Mouse (Mus musculus): ENCODE results near the gene Usp12. TPM values are rescaled to one million over a fixed set of nuclear protein-coding genes. Genes with fewer than 3 reads are reported as not detected.

Gene Usp12
- polyA plus RNA-seq, 1 experiment from 2014 or later: 7.8 TPM

DNA sequence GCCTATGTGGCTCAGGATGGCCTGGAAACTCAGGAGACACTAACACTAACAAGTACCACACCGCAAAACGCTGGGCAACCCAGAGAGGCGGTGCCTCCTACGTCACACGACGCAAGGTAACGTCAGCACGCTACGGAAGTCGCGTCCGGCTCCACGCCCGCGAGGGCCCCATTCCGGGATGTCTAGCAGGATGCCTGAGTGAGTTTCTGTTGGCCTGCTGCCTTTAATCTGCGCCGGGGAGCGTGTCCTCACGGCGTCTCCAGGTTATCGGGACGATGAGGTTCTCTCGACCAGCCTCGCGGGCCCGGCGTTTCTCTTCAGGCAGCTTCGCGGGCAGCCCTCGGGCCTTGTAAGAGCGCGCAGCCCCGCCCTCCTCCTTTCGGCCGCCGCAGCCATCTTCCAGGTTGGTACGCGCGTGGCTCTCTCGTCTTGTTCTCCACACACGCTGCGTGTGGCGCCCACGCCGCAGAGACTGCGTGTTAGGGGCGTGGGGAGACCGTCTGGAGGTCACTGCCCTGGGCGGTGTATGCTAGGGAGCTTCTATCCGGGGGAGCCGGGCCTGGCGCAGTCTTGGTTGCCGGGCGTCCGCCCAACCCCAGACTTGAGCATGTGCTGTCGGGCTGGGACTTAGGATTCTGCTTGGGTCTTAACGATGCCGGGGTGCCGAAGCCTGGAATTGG is 38.1 kb upstream of the Usp12 start, which contains the start of gene Rpl21:
TSS of gene Rpl21 (plus strand) at position 122 of the 680 bp plus-strand sequence.
- Histone ChIP-seq H3K4me3 (replicated peaks) (peak within 1 kb of the TSS; percentile 95), H3K9ac (peak within 1 kb of the TSS; percentile 96), H3K9me3 (replicated peaks) (no peaks in the 10 kb centered on the region), H3K4me1 (replicated peaks) (peaks cover 56% of the 10 kb centered on the region), H3K36me3 (peaks cover 42% of the 10 kb centered on the region), H3K27ac (peak within 1 kb of the TSS; percentile 88), H3K4me2 (peak within 1 kb of the TSS; percentile 74), H3K27me3 (no peaks in the 10 kb centered on the region)
- peak; percentile 90 for DNase-seq
- WGBS (ENCODE audit: insufficient replicate concordance): under 1% methylated on average over 60 of the region's 60 CpGs
- ATAC-seq (ENCODE audit: low read depth): peak; percentile 94

DNA sequence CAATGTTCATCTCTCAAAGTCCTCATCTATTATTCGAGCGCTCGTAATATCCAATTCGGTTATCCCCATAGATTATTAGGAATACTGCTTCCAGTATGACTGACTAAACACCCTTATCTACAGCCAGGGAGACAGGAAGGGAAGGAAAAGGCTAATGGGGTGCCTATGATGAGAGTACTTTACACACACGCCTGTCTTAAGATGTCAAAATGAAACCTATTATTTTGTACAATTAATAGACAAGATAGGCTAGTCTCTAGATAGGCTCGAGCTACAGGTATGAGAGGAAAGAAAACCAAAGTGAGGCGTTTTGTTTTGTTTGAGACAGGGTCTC is 37.6 kb upstream of the Usp12 start:
- Histone ChIP-seq H3K4me1 (replicated peaks) (peaks cover 56% of the 10 kb centered on the region), H3K9ac (peak overlapping the region; percentile 96), H3K4me3 (replicated peaks) (peak overlapping the region; percentile 95), H3K27ac (peak overlapping the region; percentile 88), H3K36me3 (peaks cover 36% of the 10 kb centered on the region), H3K9me3 (replicated peaks) (no peaks in the 10 kb centered on the region), H3K4me2 (peak overlapping the region; percentile 74), H3K27me3 (no peaks in the 10 kb centered on the region)
- ATAC-seq (ENCODE audit: low read depth) (peak; percentile 30), DNase-seq (no peak)
- WGBS (ENCODE audit: insufficient replicate concordance): 48% methylated on average over 7 of the region's 7 CpGs

DNA sequence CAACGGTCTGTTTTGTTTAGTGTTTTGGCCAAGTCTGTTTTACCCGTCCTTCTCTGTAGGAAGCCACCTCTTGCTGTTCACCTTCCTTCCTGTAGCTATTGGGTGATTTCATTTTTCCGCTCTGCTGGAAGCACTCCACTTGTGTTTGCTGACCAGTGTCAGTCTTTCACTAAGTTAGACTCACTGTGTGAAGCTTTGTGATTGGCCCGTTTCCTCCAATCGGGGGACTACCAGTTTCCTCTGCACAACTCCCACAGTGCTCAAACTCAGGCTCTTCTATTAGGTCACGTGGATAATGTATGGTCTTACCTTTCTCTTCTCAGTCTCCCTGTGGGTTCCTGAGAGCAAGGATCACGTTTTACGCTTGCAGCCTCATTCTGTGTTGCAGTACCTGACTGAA is 34.7 kb upstream of the Usp12 start:
- peaks cover 40% of the 10 kb centered on the region for H3K4me1 ChIP-seq (replicated peaks)
- H3K9me3 ChIP-seq (replicated peaks): no peaks in the 10 kb centered on the region
- H3K4me3 ChIP-seq (replicated peaks): peak overlapping the region; percentile 30
- DNase-seq (peak; percentile 41), ATAC-seq (ENCODE audit: low read depth) (peak; percentile 43)
- peak overlapping the region; percentile 20; the same call in 1 of the 2 replicates for H3K27ac ChIP-seq
- H3K4me2 ChIP-seq: peak overlapping the region; percentile 50
- H3K9ac ChIP-seq: peak overlapping the region; percentile 26; the same call in 1 of the 2 replicates
- WGBS (ENCODE audit: insufficient replicate concordance): 16% methylated on average over 8 of the region's 8 CpGs
- H3K27me3 ChIP-seq: no peaks in the 10 kb centered on the region
- peaks cover 8% of the 10 kb centered on the region for H3K36me3 ChIP-seq

DNA sequence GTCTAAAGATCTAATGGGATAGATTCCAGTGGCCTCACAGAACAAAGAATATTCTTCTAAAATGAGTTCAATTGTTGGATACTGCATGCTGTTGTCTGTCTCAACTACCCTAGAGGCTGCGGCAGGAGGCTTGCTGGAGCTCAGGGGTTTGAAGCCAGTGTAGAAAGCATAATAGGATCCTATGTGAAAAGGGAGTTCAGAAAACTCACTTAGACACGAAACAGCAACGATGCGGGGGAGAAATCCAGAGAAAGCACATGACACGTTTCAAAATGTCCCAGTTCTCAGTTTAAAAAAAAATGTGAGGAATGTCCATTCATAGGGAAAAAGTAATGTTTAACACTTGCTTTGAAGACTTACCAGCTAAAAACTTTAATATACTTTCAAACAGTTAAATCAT is 28.2 kb upstream of the Usp12 start:
- no peaks in the 10 kb centered on the region for H3K9me3 ChIP-seq (replicated peaks)
- WGBS (ENCODE audit: insufficient replicate concordance): 80% methylated on average over 5 of the region's 5 CpGs
- no peaks in the 10 kb centered on the region for H3K36me3 ChIP-seq
- H3K9ac ChIP-seq: no peak overlapping the region
- H3K27ac ChIP-seq: no peak overlapping the region
- ATAC-seq (ENCODE audit: low read depth) (no peak), DNase-seq (no peak)
- H3K27me3 ChIP-seq: no peaks in the 10 kb centered on the region
- no peak overlapping the region for H3K4me3 ChIP-seq (replicated peaks)
- no peak overlapping the region for H3K4me2 ChIP-seq
- peaks cover 13% of the 10 kb centered on the region for H3K4me1 ChIP-seq (replicated peaks)

DNA sequence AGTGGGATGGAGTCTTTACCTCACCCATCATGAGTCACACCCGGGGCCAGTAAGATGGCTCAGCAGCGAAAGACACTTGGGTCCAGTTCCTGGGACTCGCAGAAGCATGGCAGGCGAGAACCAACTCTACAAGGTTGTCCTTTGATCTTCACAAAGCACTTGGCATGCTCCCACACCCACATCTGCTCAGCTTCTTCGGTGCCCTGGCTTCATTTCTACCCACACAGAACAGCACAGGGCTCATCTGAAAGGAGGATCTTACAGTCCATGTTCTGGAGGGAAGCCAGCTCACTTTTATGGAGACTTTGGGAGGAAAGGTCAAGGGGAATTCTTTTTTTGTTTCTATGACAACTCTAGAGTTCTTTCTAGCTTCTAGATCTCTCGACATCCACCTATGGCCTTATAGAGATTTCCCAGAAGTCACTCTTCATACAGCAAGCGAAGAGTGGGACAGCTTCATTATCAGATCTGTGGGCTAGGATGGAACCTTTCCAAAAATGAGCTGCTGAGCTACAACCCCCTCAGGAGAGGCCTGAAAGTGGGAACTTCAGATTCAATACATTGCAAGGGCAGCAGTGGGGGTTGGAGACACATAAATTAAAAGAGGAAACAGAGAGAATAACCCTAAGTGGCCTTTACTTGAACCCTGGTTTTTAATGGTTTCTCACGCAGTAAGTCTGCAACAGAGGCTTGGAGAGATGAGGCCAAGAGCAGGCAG is 24.3 kb upstream of the Usp12 start:
- ATAC-seq (ENCODE audit: low read depth): no peak
- H3K9ac ChIP-seq: no peak overlapping the region
- 68% methylated on average over 8 of the region's 8 CpGs for WGBS (ENCODE audit: insufficient replicate concordance)
- H3K27ac ChIP-seq: no peak overlapping the region
- H3K9me3 ChIP-seq (replicated peaks): no peaks in the 10 kb centered on the region
- H3K4me3 ChIP-seq (replicated peaks): no peak overlapping the region
- H3K4me2 ChIP-seq: no peak overlapping the region
- H3K36me3 ChIP-seq: no peaks in the 10 kb centered on the region
- no peak for DNase-seq
- no peaks in the 10 kb centered on the region for H3K27me3 ChIP-seq
- peaks cover 5% of the 10 kb centered on the region for H3K4me1 ChIP-seq (replicated peaks)

DNA sequence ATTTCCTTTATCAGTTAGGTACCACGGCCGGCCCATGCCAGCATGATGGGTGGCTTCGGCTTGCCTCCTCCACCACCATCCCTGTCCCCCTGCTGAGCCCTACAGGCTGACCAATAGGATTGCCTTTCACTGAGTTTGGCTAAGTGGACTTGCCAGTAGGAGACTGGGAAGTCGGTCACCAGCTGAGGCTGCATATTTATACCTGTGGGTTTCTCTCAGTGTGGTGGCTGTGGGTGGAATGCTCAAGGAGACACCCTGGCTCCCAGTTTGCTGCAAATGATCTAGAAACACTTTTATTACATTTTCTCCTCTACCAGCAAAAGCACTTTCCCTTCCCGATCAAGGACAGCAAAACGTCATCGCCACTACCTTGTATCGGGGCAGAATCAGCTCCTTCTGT is 22.8 kb upstream of the Usp12 start:
- H3K27ac ChIP-seq: no peak overlapping the region
- ATAC-seq (ENCODE audit: low read depth) (no peak), DNase-seq (no peak)
- WGBS (ENCODE audit: insufficient replicate concordance): 79% methylated on average over 8 of the region's 8 CpGs
- H3K4me3 ChIP-seq (replicated peaks): no peak overlapping the region
- H3K9ac ChIP-seq: no peak overlapping the region
- H3K27me3 ChIP-seq: no peaks in the 10 kb centered on the region
- H3K4me2 ChIP-seq: no peak overlapping the region
- H3K36me3 ChIP-seq: no peaks in the 10 kb centered on the region
- peaks cover 8% of the 10 kb centered on the region; the same call in 1 of the 2 replicates for H3K9me3 ChIP-seq (replicated peaks)
- H3K4me1 ChIP-seq (replicated peaks): 0 out of 2 replicates have a peak, but pooled peaks cover 2% of the 10 kb centered on the region

DNA sequence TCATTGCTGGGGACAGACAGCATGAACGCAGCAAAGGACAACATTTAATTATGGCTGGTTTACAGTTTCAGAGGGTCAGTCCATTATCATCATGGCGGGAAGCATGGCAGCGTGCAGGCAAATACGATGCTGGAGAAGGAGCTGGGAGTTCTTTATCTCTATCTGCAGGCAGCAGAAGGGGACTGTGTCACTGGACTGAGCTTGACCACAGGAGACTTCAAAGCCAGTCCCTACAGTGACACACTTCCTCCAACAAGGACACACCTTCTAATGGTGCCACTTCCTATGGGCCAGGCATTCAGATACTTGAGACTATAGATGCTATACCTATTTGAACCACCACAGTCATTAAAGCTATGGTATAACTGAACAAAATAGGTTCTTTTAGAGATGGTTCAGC is 20.6 kb upstream of the Usp12 start:
- Histone ChIP-seq H3K4me1 (replicated peaks) (0 out of 2 replicates have a peak, but pooled peaks cover 2% of the 10 kb centered on the region), H3K9ac (no peak overlapping the region), H3K4me2 (no peak overlapping the region), H3K36me3 (no peaks in the 10 kb centered on the region), H3K27ac (no peak overlapping the region), H3K27me3 (no peaks in the 10 kb centered on the region), H3K4me3 (replicated peaks) (no peak overlapping the region), H3K9me3 (replicated peaks) (peaks cover 10% of the 10 kb centered on the region; the same call in 1 of the 2 replicates)
- DNase-seq: no peak
- ATAC-seq (ENCODE audit: low read depth): no peak
- WGBS (ENCODE audit: insufficient replicate concordance): 34% methylated on average over 4 of the region's 4 CpGs

DNA sequence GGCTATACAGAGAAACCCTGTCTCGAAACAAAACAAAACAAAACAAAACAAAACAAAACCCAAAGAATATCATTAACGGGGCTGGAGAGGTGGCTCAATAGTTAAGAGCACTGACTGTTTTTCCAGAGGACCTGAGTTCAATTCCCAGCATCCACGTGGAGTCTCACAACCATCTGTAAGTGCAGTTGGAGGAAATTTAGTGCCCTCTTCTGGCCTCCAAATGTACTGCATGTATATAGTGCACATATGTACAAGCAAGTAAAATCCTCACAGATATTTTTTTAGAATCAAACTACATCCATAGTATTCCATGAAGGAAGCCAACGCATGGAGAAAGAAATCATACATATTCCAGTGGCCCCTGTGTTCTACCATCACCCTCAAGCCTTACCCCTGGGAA is 18.6 kb upstream of the Usp12 start:
- Histone ChIP-seq H3K9me3 (replicated peaks) (peaks cover 10% of the 10 kb centered on the region; the same call in 1 of the 2 replicates), H3K9ac (no peak overlapping the region), H3K4me3 (replicated peaks) (no peak overlapping the region), H3K36me3 (no peaks in the 10 kb centered on the region), H3K4me1 (replicated peaks) (0 out of 2 replicates have a peak, but pooled peaks cover 2% of the 10 kb centered on the region), H3K27me3 (no peaks in the 10 kb centered on the region), H3K27ac (no peak overlapping the region), H3K4me2 (no peak overlapping the region)
- DNase-seq (no peak), ATAC-seq (ENCODE audit: low read depth) (no peak)
- WGBS (ENCODE audit: insufficient replicate concordance): 77% methylated on average over 4 of the region's 4 CpGs

DNA sequence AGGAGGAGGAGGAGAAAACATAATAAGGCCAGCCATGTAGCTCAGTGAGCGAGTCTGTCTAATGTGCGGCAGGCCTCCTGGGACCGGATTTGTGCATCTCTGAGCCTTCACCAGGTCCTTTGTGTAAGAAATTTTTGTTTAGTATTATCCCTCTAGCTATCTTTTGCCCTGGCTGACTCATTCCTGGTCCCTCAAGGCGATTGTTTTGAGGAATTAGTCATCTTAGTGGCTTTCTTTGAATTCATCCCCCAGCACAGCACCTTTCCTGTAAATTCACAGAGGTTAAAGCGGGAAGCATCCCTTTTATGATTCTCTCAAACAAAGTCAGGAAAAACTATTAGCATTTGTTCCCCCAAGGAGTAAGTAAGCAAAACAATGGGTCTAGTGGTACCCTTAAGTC is 18.1 kb upstream of the Usp12 start:
- Histone ChIP-seq H3K27me3 (no peaks in the 10 kb centered on the region), H3K9me3 (replicated peaks) (peaks cover 10% of the 10 kb centered on the region; the same call in 1 of the 2 replicates), H3K4me1 (replicated peaks) (0 out of 2 replicates have a peak, but pooled peaks cover 2% of the 10 kb centered on the region), H3K4me3 (replicated peaks) (no peak overlapping the region), H3K27ac (no peak overlapping the region), H3K9ac (no peak overlapping the region), H3K36me3 (no peaks in the 10 kb centered on the region), H3K4me2 (no peak overlapping the region)
- DNase-seq: no peak
- WGBS (ENCODE audit: insufficient replicate concordance): 85% methylated on average over 5 of the region's 5 CpGs
- ATAC-seq (ENCODE audit: low read depth): no peak

DNA sequence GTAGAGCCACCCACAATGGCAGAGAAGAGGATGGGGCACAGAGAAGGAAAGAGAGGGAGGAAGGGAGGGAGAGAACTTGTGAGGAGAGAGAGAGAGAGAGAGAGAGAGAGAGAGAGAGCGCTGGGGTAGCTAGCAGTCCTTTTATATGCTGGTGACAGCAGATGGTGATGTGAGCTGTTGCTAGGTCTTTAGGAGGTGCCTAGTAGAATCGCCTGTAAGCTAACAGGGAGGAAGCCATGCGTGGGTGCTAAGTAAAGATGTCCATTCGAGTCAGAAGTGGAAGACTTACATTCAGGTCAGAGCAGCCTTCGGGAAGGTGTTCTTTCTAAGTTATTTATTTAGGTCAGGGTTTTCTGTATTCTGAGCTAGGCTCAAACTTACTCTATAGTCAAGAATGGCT is 15.1 kb upstream of the Usp12 start:
- Histone ChIP-seq H3K4me2 (no peak overlapping the region), H3K36me3 (no peaks in the 10 kb centered on the region), H3K27me3 (no peaks in the 10 kb centered on the region), H3K4me3 (replicated peaks) (no peak overlapping the region), H3K4me1 (replicated peaks) (no peaks in the 10 kb centered on the region), H3K9me3 (replicated peaks) (peaks cover 10% of the 10 kb centered on the region; the same call in 1 of the 2 replicates), H3K27ac (no peak overlapping the region), H3K9ac (no peak overlapping the region)
- ATAC-seq (ENCODE audit: low read depth): no peak
- WGBS (ENCODE audit: insufficient replicate concordance): 61% methylated on average over 5 of the region's 5 CpGs
- DNase-seq: no peak

DNA sequence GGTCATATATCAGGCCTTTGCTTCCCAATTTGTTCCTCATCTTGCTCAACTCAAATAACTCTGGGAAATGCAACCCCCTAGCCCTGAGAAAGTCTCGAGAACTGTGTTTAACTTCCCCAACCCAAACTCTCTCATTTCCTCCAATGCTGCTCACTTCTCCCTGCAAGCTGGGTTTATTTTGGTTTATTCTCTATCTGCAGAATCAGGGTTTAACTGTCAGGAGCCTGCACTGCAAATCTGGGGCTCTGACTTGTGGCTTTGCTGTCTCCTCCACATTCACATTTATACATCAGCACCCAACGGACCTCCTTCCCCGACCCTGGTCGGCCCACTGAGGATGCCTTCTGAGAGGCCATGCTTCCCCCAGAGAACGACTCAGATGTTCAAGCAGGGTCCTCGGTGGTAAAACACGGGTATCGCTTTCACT is 11.2 kb upstream of the Usp12 start:
- Histone ChIP-seq H3K9ac (no peak overlapping the region), H3K27me3 (no peaks in the 10 kb centered on the region), H3K4me3 (replicated peaks) (no peak overlapping the region), H3K9me3 (replicated peaks) (peaks cover 5% of the 10 kb centered on the region; the same call in 1 of the 2 replicates), H3K4me1 (replicated peaks) (no peaks in the 10 kb centered on the region), H3K36me3 (no peaks in the 10 kb centered on the region), H3K4me2 (no peak overlapping the region), H3K27ac (no peak overlapping the region)
- DNase-seq (no peak), ATAC-seq (ENCODE audit: low read depth) (no peak)
- 37% methylated on average over 8 of the region's 8 CpGs for WGBS (ENCODE audit: insufficient replicate concordance)

Measured in liver, embryonic 13.5 days (tissue).